Mouse (Mus musculus): ENCODE results near the gene Khdrbs1. TPM values are rescaled to one million over a fixed set of nuclear protein-coding genes. Genes with fewer than 3 reads are reported as not detected.
"Not testable (repeated sequence)": the region's sequence is repeated elsewhere in the genome, so short reads cannot be mapped to it uniquely, and the experiment has no call there.

The Khdrbs1 gene
- 10 to 100 TPM; 35.0 to 40.3 (median 39.9) TPM for polyA plus RNA-seq (2017; shearing (Covaris generic))

- ATAC-seq: peak; percentile 81
Measured at GRCm38 (mm10) chr4:129742232-129743009, at the start of gene Khdrbs1. Gene Khdrbs1, minus strand, starts transcription at chr4:129742303.

DNA sequence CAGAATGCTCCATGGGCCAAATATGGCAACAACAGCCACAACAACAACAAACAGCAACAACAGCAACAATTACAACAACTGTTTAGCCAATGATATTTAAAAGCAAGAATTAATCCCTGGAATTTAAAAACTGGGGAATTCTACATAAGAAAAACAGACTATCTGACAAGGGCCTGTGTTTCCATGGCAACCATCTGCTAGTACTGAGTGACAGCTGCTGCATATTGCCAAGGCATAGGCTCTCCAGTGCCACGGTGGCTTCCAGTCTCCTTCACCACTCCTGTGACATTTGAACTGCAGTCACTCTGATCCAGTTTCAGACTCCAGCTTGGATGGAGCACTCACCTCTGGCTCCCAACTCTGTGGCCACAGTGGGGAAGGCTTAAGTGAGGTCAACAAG, 49.3 kb upstream of the Khdrbs1 start:
- no peak for ATAC-seq

DNA sequence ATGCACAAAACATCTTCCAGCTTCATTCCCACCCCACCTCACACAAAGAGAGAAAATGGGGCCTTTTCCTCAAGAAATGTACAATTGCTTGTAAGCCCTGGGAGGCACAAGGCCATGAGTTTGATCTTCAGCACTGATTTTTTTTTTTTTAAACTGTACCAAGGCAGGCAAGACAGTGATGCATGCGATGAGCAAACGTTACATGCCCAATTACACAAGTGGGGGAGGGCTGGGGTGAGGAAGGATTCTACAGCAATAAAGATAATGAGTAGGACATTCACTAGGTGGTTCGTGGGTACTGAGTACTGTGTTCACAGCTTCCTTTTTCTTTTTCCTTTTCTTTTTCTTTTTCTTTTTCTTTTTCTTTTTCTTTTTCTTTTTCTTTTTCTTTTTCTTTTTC, 48.4 kb upstream of the Khdrbs1 start:
- ATAC-seq: no peak

- no peak for ATAC-seq
Measured at GRCm38 (mm10) chr4:129789635-129790034, 47.5 kb upstream of the Khdrbs1 start.

DNA sequence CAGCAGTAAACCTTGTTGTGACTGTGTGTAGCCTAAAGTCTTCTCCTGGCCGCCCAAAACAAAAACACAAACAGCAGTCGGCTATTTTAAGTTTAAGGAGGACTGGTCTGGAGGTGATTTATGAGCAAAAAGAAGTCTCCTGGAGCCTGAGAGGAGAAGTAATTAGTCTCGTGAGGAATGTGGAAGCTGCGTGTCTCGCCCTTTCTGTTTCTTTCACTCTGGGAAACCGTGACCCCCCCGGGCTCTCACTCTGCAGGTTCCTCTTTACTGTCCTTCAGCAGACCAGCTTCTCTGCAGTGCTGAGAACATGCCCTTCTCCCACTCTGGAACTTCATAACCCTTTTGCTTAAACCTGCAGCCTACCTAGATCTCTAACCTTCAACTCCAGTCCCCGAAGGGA, 46.6 kb upstream of the Khdrbs1 start:
- no peak for ATAC-seq

DNA sequence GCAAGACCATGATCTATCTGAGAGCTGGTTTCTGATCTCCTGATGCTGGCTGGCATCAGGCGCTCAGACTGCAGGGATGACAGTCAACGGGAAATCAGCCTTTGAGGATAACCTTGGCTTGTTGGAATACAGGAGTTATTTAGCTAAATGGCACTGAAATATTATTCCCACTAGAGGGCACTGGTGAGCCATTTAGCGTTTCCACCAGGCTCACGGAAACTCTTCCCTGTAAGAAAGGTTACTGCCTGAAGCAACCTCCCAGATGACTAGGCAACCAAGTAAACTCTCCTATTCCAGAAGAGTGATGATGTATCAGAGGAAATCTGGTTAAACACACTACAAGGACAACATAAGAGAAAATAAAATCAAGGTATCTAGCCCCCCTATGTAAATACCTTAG, 43.1 kb upstream of the Khdrbs1 start:
- peak; percentile 85 for ATAC-seq

GRCm38 (mm10) chr4:129783506-129783905, 41.4 kb upstream of the Khdrbs1 start:
- ATAC-seq: no peak

- no peak for ATAC-seq
Measured at GRCm38 (mm10) chr4:129782857-129783331, 40.8 kb upstream of the Khdrbs1 start.

GRCm38 (mm10) chr4:129781881-129782675, 40.0 kb upstream of the Khdrbs1 start:
- no peak for ATAC-seq

DNA sequence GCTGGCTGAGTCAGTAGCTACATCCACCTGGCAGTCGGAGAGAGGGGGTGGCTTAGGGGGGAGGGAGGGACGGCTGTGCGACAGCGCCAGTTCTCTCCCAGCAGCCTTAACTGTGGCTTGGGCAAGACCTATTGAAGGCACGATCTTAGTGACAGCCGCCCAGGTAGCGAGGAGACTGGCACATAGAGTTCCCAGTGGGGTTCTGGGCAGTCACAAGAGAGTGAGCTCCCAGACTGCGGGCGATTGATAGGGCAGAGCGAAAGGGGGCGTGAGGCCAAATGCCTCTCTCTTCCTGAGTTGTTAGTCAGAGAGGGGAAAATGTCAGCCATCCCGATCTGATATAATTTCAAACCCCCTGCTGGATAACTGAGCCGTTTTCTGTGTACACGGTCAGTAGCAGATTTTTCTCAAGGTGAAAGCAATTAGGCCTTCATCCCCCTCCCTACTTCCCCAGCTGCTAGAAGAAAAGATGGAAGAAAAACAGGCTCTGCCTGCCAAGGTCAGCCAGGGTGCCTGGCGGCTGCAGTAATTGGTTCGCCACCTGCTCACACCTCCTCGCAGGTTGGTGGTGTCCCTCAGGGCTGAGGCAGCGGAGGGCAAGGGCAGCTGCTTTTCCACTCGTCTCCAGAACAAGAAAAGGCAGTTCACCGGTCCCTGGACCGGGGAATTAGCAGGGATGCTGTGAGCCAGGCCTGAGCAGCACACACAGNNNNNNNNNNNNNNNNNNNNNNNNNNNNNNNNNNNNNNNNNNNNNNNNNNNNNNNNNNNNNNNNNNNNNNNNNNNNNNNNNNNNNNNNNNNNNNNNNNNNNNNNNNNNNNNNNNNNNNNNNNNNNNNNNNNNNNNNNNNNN, 29.8 kb upstream of the Khdrbs1 start:
- peak; percentile 32 for ATAC-seq

GRCm38 (mm10) chr4:129771314-129771671, 29.2 kb upstream of the Khdrbs1 start:
- ATAC-seq: no peak

- no peak for ATAC-seq
Measured at GRCm38 (mm10) chr4:129770600-129770999, 28.5 kb upstream of the Khdrbs1 start.

GRCm38 (mm10) chr4:129768742-129769141, 26.6 kb upstream of the Khdrbs1 start:
- ATAC-seq: not testable (repeated sequence)

- no peak for ATAC-seq
Measured at GRCm38 (mm10) chr4:129767782-129768181, 25.7 kb upstream of the Khdrbs1 start.

DNA sequence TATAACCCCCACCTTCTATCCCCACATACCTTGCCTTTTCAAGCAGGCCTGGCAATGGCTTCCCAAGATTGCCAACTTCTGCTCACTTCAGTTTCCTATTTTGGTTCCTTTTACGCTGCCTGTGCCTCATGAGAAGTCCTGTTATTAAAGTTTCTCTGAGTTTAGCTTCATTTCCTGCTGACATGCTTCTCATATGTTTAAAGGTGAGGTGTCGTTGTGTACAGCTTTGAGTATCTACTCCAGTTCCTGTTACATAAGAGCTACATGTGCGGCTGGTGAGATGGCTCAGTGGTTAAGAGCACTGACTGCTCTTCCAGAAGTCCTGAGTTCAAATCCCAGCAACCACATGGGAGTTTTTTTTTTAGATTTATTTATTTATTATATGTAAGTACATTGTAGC, 23.2 kb upstream of the Khdrbs1 start:
- ATAC-seq: no peak

- ATAC-seq: not testable (repeated sequence)
Measured at GRCm38 (mm10) chr4:129762496-129762895, 20.4 kb upstream of the Khdrbs1 start.

DNA sequence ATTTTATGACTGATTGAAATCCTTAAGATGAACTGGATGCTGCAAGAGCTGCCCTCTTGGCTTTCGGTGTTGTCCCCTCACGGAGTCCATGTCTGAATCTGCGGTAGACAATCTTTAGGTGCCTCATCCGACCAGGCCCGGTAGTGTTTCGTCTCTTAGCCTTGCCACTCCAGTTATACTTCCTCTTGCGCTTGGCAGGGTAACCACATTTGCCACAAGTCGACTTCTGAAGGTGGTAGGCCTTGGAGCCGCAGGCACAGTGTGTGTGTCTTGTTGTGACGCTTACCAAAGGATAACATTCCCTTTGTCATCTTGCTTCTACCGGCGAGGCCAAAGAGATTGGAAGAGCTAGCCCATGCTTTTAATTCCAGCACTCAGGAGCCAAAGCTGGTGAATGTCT, 19.5 kb upstream of the Khdrbs1 start:
- peak; percentile 80 for ATAC-seq

- ATAC-seq: no peak
Measured at GRCm38 (mm10) chr4:129755455-129755854, 13.4 kb upstream of the Khdrbs1 start.

GRCm38 (mm10) chr4:129754742-129755141, 12.6 kb upstream of the Khdrbs1 start:
- ATAC-seq: peak; percentile 81

DNA sequence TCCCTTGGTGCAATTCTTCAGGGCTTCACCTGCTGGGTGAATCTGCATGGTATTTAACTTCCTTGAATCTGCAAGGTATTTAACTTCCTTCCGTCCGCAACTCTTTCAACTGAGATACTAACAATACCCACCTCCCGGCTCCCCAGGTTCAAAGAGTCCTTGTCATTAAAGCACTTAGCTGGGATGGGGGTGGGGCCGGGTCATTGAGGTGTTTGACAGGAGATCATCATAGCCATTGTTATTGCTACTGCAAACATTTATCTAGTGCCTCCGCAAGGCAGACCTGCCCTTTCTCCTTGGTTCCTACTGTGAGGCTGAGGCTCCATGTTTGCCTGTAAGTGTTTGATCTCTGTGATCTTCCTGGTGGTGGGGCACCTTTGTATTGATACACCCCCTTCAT, 8.3 kb upstream of the Khdrbs1 start:
- peak; percentile 51 for ATAC-seq

DNA sequence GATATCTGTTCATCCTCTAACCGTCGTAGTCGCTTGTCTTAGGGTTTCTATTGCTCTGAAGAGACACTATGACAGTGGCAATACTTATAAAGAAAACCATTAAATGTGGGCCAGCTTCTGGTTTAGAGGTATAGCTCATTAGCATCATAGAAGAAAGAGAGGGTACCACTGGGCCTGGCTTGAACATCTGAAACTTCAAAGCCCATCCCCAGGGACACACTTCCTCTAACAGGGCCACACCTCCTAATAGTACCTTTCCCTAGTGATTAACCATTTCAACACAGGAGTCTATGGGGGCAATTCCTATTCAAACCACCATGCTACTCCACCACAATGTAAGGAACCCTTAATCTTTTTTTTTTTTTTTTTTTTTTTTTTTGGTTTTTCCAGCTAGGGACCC, 4.5 kb upstream of the Khdrbs1 start:
- no peak for ATAC-seq

GRCm38 (mm10) chr4:129746106-129746505, 4.0 kb upstream of the Khdrbs1 start:
- ATAC-seq: no peak

- no peak for ATAC-seq
Measured at GRCm38 (mm10) chr4:129743494-129743893, 1.4 kb upstream of the Khdrbs1 start.

Data from inflammation-experienced regulatory T-cells, adult 6 months (primary cell).